Mouse (Mus musculus): Measurements from ENCODE around the gene Abcc2. TPM values are rescaled to one million over a fixed set of nuclear protein-coding genes. Genes with fewer than 3 reads are reported as not detected.

Abcc2 gene
- total RNA-seq, 2 experiments from 2014 or later, result 0.13 to 0.20 TPM

GRCm38 (mm10) chr19:43777308-43777707 is 4.7 kb upstream of the Abcc2 start:
- no peak for DNase-seq (ENCODE audit: low spot score in 2 of 2)

GRCm38 (mm10) chr19:43780391-43780790 is 1.6 kb upstream of the Abcc2 start:
- no peak for DNase-seq (ENCODE audit: low spot score in 2 of 2)

GRCm38 (mm10) chr19:43784761-43785160 is 2.8 kb downstream of the Abcc2 start:
- no peak for DNase-seq (ENCODE audit: low spot score in 2 of 2)

GRCm38 (mm10) chr19:43786249-43787026 is 4.4 kb downstream of the Abcc2 start:
- DNase-seq (ENCODE audit: low spot score in 2 of 2), result no peak

- no peak for DNase-seq (ENCODE audit: low spot score in 2 of 2)
These were observed 7.8 kb downstream of the Abcc2 start for GRCm38 (mm10) chr19:43789817-43790216.

- DNase-seq (ENCODE audit: low spot score in 2 of 2), result no peak
These were observed 10.5 kb downstream of the Abcc2 start for GRCm38 (mm10) chr19:43792537-43792936.

- DNase-seq (ENCODE audit: low spot score in 2 of 2), result no peak
These were observed 12.0 kb downstream of the Abcc2 start for GRCm38 (mm10) chr19:43793951-43794350.

GRCm38 (mm10) chr19:43795511-43795910 is 13.5 kb downstream of the Abcc2 start:
- DNase-seq (ENCODE audit: low spot score in 2 of 2), result no peak

GRCm38 (mm10) chr19:43797216-43797615 is 15.2 kb downstream of the Abcc2 start:
- peak in 1 of 2 experiments; percentile 20 for DNase-seq (ENCODE audit: low spot score in 2 of 2)

GRCm38 (mm10) chr19:43801427-43802051 is 19.5 kb downstream of the Abcc2 start:
- DNase-seq (ENCODE audit: low spot score in 2 of 2), result no peak

- no peak for DNase-seq (ENCODE audit: low spot score in 2 of 2)
These were observed 21.9 kb downstream of the Abcc2 start for GRCm38 (mm10) chr19:43803866-43804265.

- no peak for DNase-seq (ENCODE audit: low spot score in 2 of 2)
These were observed 27.3 kb downstream of the Abcc2 start for GRCm38 (mm10) chr19:43809331-43809730.

GRCm38 (mm10) chr19:43811419-43811818 is 29.4 kb downstream of the Abcc2 start:
- DNase-seq (ENCODE audit: low spot score in 2 of 2), result no peak

GRCm38 (mm10) chr19:43813315-43813714 is 31.3 kb downstream of the Abcc2 start:
- no peak for DNase-seq (ENCODE audit: low spot score in 2 of 2)

GRCm38 (mm10) chr19:43815661-43816414 is 33.8 kb downstream of the Abcc2 start:
- peak; percentile 26 to 44 for DNase-seq (ENCODE audit: low spot score in 2 of 2)

GRCm38 (mm10) chr19:43826855-43827254 is 44.9 kb downstream of the Abcc2 start:
- no peak for DNase-seq (ENCODE audit: low spot score in 2 of 2)

- peak; percentile 66 to 75 for DNase-seq (ENCODE audit: low spot score in 2 of 2)
These were observed 50.6 kb downstream of the Abcc2 start for GRCm38 (mm10) chr19:43832425-43833069.

GRCm38 (mm10) chr19:43843184-43843583 is 61.2 kb downstream of the Abcc2 start:
- DNase-seq (ENCODE audit: low spot score in 2 of 2), result no peak

- no peak for DNase-seq (ENCODE audit: low spot score in 2 of 2)
These were observed 63.4 kb downstream of the Abcc2 start for GRCm38 (mm10) chr19:43845331-43845908.

- DNase-seq (ENCODE audit: low spot score in 2 of 2), result no peak
These were observed 65.1 kb downstream of the Abcc2 start for GRCm38 (mm10) chr19:43847056-43847455.

GRCm38 (mm10) chr19:43847966-43848365 is 66.0 kb downstream of the Abcc2 start:
- DNase-seq (ENCODE audit: low spot score in 2 of 2), result no peak
